Mouse (Mus musculus) embryo, embryonic 10 days (tissue): Measurements from ENCODE around the gene Nhej1.

Source experiments
- DNase-seq: peaks from one replicate; pipeline ENCODE4 v3.0.0-alpha.2; 2015; ENCODE audit warnings: low spot score

Gene Nhej1

DNA sequence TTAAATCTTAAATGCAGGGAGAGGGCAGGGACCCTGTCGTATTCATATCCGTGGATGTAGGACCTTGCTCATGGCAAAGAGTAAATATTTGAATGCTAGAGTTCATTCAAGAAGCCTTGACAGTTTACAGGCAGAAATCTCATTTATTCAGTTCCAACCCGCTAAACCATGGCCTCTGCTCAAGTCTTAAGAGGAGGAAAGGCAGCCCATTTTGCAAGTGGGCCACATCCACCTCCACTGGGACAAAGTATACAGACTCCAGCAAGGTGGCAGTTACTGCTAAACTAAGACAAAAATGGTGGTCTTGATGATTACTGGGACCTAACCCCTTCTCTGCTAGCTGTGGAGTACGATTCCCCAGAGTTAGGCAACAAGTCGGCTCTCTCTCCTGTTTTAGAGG is 418 bp upstream of the Nhej1 start:
- DNase-seq, result no peak

DNA sequence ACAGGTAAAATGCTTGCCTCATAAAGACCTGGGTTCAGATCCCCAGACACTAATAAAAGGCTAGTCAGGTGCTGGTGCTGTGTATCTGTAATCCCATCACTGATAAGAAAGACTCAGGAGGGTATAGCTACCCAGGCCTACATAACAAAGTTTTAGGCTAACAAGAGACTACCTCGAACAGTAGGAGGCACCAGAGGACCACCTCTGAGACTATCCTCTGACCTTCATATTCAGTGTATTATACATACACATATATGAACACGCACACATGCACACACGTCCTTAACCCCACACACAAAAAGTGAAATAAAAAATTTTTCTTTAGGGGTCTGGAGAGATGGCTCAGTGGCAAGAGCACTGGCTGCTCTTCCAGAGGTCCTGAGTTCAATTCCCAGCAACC is 2.8 kb downstream of the Nhej1 start:
- no peak for DNase-seq

DNA sequence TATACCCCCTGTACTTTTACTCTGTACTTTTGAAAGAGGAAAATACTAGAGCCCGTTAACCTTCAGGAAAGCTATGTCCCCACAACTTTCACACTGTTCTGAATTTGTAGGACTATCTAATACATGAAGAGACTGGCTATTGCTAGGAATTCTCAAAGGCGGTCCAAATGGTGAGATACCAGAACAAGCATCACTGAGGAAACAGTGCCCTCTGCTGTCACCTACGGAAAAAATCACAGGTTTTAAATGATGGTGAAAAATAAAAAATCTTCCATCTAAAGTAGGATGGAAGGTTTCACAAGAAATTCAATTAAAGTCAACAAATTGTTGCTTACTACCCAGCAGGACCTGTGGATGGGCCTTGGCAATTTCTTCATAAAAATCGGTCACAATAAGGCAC is 72.9 kb downstream of the Nhej1 start:
- peak; percentile 70 for DNase-seq

DNA sequence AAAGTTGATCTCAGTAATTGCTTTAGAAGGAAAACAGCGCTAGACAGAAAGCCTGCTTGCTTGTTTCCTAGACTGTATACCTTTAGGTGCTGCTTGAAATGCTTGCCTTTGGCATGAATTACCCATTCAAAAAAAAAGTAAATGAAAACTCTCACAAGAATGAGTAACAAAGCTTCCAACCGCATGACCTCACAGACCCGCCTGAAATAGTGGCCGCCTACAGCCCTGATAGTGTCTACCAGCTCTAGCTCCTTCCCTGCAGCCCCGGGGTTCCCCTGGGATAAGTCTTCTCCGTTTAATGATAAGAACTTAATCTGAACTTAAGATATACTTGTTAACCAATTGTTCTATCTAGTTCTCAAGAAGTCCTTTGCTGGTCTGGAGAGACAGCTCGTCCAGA is 73.6 kb downstream of the Nhej1 start:
- DNase-seq, result no peak

DNA sequence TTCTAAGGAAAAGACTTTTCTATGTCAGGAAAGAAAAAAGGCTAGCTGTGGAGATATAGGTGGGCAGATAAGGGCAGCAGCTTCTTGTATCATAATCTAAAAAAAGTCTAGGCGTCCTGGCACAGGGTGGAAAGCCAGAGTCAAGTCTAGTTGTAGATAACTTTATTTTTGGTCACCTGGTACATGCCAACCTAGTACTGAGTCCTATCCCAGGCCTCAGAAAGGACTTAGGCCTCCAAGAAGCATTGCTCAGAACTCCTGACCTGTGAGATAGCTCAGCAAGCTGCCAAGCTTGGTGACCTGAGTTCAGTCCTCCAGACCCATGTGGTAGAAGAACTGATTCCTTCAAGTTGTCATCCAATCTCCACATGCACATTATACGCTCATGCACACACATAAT is 76.4 kb downstream of the Nhej1 start:
- no peak for DNase-seq

DNA sequence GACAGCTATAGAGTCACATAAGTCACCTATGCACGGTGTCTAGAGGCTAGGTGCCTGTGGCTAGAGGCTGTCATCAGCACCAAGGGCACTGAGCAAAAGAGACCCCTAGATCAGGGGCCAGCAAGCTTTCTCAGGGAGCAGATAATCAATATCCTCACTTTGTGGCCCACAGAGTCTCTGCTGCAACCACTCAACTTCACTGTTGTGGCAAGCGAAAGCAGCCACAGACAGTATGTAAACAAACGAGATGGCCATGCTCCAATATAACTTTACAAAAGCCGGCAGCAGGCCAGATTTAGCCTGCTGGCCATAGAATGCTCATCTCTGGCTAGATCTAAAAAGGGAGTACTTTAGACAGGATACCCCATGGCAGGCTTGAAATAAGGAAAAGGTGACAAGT is 77.0 kb downstream of the Nhej1 start:
- no peak for DNase-seq

DNA sequence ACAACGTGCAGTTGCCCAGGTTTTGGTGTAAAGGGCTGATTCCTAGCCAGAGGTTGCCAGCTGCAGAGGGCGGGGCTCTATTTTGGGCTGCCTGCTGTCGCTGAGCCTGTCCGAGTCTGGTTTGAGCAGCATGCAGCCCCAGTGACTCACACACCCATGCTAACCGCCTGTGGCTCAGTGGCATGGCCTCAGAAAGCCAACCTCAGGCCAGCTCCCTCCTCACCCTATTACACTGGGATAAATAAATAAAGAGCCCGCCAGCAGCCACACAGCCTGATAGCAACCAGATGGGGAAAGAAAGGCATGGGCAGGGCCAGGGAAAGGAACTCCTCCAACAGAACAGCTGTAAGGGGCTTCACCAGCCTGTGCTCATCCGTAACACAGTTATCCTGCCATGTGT is 84.6 kb downstream of the Nhej1 start:
- DNase-seq, result peak; percentile 57

DNA sequence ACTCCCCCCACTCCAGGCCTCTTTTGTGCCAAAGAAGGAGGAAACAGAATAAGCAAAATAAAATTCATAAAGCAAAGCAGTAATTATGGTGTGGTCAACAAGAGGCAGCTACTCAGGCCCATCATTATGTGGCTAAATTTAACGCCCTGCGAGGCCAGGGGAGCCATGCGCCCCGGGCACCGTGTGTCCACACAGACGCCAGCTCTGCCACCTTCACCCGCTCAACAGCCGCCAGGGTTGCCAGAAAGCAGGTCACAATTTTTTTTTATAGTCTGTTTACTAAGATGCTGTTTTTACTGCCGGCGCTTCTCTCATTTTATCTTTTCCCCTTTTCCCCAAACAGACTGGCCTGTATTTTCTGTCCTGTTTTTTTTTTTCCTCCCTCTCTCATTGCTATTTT is 93.0 kb downstream of the Nhej1 start:
- no peak for DNase-seq

DNA sequence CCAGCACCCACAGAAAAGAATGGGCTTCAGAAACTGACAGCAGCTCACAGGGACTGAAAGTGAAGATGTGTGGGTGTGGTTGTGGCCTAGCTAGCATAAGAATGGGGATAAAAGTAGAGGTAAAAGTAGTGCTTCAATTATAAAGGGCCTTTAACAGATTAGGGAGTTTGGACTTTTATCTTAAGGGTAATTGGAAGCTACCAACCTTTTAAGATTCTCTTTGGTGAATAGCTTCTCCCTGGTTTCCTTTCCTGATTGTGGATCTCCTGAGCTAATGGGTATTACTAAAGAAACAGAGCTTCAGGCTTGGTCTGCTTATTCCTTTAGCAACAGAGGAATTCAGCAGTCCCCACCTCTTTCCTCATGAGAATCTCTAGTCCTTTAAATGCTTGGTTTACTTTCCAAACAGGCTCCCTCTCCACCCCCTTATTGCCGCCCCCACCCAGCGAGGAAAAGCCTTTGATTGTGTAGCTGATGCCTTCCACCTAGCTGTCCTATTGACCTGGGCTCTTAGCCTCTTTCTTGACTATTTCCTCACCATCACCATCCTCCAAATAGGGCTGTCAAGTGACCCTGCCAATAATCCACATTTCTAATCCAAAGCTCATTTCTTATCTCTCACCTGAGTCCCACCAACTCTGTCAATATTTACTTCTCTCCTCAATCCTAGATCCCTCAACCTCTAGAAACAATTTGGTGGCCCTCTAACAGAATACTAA is 97.8 kb downstream of the Nhej1 start:
- no peak for DNase-seq

DNA sequence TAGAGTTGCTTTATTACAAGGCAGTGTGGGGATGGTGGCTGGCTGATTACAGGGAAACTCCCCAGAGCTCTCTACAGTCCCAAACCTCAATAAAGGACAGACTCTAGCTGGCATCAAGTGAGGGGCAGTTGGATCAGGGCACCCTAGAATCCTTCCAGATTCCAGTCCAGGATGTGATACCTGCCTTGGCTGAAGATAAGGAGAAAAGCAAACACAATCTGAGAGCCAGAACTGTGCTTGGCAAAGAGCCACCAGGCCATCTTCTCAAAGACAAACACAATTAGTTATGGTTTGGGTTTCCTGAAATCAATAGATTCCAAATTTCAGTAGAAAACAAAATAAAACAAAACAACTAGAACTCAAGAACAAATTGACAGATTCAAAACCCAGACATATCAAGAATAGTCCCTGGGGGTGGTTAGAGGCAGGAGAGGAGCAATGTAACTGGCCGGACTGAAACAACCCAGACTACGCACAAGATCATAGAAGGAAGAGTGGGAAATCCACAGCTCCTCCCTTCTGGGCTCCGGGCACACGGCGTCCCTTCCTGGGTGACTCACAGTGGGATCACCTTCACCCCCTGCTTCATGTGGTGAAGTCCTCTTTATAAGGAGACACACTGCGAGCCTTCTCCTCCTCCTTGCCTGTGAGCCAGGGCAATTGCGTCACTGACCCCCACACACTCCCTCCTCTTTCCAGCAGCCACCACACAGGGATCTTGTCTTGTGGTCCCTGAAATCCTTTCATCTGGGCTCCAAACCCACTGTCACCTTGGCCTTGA is 100.4 kb downstream of the Nhej1 start:
- no peak for DNase-seq

DNA sequence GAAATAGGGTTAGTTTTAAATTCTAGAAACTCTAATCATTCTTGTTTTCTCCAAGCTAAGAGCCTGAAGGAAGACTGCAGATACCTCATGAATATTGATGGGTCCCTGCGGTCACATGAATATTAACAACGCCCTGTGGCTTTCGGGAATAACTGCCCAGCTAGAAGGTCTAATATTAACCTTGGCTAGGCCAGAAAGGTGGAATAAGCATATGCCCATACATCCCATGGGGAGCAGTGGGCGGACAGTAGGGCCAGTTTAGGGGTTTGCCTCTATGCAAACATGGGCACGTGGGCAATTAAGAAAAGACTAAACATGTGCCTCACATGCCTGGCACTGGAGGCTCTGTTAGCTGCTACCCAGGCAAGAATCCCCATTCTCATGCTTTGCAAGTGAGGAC is 102.8 kb downstream of the Nhej1 start:
- no peak for DNase-seq

DNA sequence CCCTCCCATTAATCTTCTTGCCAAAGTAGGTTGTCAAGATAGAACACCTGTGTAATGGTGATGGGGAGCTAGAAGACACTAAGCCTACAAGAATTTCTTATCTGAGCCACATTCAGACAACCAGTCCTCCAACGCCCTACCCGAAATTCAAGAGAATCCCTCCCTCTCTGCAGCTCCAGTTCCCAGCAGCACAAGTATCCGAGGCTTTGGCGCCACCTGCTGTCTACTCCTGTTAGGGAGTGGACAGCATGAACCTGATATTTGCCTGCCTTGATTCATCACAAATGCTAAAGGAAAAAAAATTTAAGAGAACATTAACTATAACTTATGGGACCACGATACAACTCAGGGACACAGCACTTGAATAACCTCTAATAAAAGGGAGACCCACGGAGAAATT is 108.2 kb downstream of the Nhej1 start:
- DNase-seq, result peak; percentile 94

DNA sequence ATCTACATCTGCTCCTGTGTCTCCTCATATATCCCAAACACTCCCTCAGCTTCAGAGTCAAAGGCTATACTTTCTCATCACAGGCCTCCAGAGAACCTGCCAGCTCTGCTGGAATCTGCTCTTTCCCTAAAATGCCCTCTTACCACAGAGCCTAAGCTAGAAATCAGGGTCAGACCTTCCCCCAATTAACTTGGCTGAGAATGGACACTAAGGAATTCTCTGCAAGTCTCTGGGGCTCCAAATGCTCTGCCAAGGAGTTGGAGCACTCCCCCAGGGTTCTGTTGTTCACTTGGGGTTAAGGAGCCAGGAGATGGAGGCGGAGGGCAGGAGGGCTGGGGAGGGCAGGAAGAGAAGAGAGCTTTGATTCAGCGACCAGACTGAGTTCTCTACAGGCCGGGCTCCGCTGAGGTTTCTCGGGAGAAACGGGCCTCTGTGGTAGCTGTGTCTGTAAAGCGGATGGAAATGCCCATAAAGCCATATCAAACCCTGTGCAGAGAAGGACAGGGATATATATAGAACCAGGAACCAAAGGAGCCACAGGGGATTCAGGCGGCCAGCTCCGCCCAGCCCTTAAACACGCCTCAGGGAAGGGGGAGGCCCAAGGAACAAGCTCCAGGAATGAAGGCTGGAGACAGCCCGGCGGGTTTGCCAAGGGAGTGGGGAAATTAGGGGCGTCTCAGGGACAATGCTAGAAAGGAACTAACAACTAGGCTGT is 109.3 kb downstream of the Nhej1 start:
- DNase-seq, result peak; percentile 27

DNA sequence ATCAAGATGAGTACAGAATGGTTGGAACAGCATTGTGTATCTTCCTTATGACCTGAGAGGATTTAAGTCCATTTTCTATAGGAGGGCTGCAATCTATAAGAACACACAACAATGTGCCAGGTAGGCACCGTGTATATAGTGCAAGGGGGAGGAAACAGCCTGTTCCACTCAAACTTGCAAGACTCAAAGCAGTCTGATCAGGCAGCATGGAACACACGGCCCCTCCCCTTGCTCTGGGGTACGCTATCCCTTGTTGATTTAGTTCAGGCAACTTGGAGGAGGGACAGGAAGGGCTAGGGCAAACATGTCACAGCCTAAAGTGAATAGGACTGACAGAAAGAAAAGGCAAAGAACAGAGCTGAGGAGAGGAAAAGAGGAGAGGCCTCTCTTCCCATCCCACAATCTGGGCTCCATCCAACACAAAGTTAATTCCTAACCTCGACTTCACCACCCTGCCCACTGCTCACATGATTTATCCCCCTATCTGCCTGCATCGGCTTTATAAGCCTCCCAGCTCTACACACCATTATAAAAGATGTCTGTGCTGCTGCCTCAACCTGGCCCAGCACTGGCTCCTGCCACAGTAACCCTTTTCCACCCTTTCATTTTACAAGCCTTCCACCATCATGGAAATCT is 110.7 kb downstream of the Nhej1 start:
- DNase-seq, result peak; percentile 39

DNA sequence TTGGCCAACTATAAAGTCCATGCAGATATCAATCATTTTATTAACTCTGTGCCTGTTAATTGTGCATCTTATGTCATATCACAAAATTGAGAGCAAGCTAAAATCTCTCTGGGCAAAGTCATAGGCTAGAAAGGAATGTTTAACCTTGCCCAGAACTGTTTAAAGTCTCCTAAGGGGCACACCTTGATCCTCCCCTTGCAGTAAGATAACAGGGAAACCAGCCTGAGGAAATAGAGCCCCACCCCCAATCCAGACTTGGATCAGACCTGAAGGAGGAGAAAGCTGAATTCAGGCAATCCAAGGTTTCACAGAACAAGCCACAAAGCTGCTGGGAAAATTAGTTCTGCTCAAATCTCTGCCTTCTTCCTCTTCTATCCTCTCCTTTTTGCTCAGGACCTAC is 114.2 kb downstream of the Nhej1 start:
- DNase-seq, result no peak

DNA sequence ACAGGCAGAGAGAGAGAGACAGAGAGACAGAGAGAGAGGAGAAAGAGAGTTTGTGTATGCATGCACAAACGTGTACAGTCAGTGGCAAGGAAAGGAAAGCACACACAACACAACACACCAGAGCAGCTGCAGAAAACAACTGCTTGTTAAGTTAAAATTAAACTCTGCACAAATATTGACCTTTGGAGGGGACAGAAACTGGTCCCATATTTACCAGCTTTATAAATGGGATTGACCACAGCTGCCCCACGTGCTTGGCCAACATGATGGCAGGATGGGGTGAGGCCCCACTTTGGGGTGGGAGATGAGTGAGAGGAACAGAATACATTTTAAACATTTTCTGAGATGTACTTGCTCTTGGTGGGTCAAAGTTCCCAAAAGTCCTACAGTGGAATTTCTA is 114.8 kb downstream of the Nhej1 start:
- no peak for DNase-seq

DNA sequence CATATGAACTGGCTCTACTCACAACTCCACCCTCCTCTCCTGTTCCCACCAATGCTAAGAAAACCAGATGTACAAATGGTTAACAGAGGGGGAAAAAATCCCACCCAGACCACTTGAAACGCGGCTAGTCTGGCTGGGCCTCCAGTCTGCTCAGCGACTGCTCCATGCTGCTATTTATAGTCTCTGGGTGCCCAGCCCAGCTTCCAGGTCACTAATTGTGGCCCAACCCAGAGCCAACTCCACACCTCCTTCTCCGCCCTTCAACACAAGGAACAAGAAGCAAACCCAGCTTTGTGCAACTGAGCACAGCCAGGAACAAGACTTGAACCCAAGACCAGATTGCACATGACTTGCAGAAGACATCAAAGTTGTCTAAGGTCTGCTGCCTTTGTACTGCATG is 119.0 kb downstream of the Nhej1 start:
- DNase-seq, result no peak

DNA sequence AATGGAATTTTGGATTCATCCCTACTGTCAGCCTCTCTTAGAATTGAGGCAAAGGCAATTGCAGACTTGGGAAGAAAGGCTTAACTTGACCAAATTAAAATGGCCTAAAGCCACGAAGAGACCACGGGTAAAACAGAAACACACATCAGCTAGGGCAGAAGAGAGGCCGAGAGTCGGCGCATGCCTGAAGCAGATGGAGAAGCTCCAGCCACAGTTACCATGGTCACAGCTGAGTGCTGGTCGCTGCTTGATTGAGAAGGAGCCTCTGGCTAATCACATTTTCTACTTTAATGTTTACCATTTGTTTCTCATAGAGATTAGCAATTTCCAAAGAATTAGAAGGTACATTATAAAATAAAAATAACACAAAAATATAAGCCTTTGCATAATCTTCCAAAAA is 123.8 kb downstream of the Nhej1 start:
- DNase-seq, result no peak

DNA sequence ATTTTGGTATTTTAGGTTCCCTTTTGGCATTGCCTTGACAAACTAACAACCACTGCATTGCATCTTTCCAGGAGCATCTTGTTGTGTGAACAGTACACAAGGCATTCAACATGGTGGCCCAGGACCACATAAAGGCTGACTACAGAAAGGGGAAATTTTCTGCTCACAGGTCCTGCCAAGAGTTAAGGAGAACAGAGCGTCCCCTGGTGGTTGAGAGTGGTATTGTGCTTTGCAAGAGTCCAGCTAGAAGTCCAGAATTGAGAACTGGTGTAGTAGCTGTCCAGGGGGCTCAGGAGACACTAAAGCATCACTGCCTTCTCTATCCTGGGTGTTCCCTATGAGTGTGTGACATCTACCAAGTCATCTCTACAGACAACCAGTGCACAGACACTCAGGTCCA is 124.5 kb downstream of the Nhej1 start:
- peak; percentile 80 for DNase-seq

DNA sequence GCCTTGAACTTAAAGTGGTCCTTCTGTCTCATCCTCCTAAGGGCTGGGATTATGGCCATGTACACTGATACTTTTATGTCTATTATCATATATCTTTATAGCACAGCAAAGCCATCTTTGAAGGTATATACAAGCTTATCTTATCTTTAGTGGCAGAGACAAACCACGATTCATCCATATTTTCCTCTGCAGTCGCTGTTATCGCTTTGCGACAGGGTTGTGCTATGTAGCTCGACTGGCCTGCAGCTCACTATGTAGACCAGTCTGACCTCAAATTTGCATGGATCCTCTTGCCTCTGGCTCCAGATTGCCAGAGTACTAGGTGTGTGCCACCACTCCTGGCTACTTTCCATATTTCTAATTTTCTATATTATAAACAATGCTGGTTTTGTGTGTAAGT is 125.8 kb downstream of the Nhej1 start:
- no peak for DNase-seq

DNA sequence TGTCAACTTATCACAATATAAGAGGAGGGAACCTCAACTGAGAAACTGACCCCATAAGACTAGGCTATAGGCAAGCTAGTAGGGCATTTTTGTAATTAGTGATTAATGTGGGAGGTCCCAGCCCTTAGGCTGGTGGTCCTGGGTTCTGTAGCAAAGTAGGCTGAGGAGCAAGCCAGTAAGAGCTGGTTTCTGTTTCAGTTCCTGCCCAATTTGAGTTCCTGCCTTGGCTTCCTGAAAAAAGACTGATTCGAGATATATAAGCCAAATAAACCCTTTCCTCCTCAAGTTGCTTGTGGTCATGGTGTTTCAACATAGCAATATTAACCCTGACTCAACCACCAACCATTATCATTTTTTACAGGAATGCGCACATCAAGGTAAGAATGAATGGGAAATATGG is 127.8 kb downstream of the Nhej1 start:
- no peak for DNase-seq

DNA sequence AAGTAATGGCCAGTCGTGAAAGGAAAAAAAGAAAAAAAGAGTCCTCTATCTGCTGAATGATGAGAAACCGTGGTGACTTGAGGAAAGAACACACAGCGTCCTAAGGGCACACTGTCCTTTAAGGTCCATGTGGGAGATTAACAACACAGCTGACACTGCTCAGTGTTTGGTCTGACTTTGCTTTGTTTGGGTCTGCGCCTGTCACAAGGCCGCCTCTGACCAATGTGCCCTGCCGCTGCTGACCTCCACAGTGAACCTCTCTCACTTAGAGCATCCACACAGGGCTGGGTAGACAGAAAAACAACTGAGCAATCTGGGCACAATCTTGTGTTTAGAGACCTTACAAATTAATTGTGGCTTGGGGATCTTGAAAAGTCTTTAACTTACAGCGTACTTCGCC is 148.0 kb downstream of the Nhej1 start:
- no peak for DNase-seq

DNA sequence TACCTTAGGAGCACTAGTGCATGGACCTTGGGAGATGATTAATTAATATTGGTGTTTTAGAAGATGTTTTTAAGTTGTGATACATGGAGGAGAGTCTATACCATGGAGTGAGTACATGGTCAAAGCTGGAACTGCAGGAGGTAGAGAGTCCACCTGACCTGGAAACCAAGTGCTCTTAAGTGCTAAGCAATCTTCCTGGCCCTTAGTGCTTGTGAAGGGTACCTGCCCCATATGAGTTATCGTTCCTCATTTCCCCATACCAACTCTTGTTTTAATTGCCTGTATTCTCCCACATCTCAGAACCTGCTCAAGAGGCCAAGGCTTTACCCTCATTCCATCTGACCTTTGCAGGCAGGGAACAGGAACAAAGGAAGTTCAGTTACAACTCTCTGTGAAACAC is 149.1 kb downstream of the Nhej1 start:
- DNase-seq, result no peak
